Mouse (Mus musculus): ENCODE measurements around the gene Sp2.

GRCm38 (mm10) chr11:96924861-96925260 lies 57.9 kb downstream of the Sp2 start:
- TF ChIP-seq POLR2A (IDR thresholded peaks at IDR 0.05; ENCODE audit: insufficient read depth, low read depth, low read length) (no peak), CTCF (IDR thresholded peaks at IDR 0.05) (no peak)
